Mouse (Mus musculus) midbrain, embryonic 11.5 days (tissue): ENCODE measurements around the gene Pygb. TPM values are rescaled to one million over a fixed set of nuclear protein-coding genes. Genes with fewer than 3 reads are reported as not detected.

ENCODE experiments used
- ATAC-seq: fragments of 200-750 bp; cut with Nextera tagmentation; 2 replicates; pipeline ENCODE4 v1.8.0; 2017; ENCODE audit warnings: moderate TSS enrichment, moderate library complexity; ENCODE audit not compliant: low FRiP score
- DNase-seq: peaks from one replicate; pipeline ENCODE4 v3.0.0; 2015; ENCODE audit warnings: low spot score; ENCODE audit errors: missing footprints
- H3K27ac ChIP-seq: fragments of 300-500 bp; sonication (generic); 2 replicates; pipeline ENCODE4 v1.5.1; 2014; ENCODE audit warnings: low read depth, low read length
- H3K27me3 ChIP-seq: fragments of 300-500 bp; sonication (generic); 2 replicates; pipeline ENCODE4 v1.6.1; 2014; ENCODE audit warnings: mild to moderate bottlenecking, low read length, moderate library complexity, mixed read lengths; ENCODE audit not compliant: control insufficient read depth, insufficient read depth
- H3K36me3 ChIP-seq: fragments of 300-500 bp; sonication (generic); 2 replicates; pipeline ENCODE4 v1.6.1; 2014; ENCODE audit warnings: mild to moderate bottlenecking, low read length, moderate library complexity, mixed read lengths; ENCODE audit not compliant: control insufficient read depth, insufficient read depth
- H3K4me1 ChIP-seq: fragments of 300-500 bp; sonication (generic); 2 replicates; pipeline ENCODE4 v1.6.1; 2014; ENCODE audit warnings: low read length; ENCODE audit not compliant: control insufficient read depth, insufficient read depth
- H3K4me2 ChIP-seq: fragments of 300-500 bp; sonication (generic); 2 replicates; pipeline ENCODE4 v1.6.1; 2014; ENCODE audit warnings: mild to moderate bottlenecking, moderate library complexity
- H3K4me3 ChIP-seq: fragments of 300-500 bp; sonication (generic); 2 replicates; pipeline ENCODE4 v1.5.1; 2014; ENCODE audit warnings: low read depth, low read length
- H3K9ac ChIP-seq: fragments of 300-500 bp; sonication (generic); 2 replicates; pipeline ENCODE4 v1.6.1; 2014; ENCODE audit warnings: low read length
- H3K9me3 ChIP-seq: fragments of 300-500 bp; sonication (generic); 2 replicates; pipeline ENCODE4 v1.6.1; 2016; ENCODE audit warnings: low read length; ENCODE audit not compliant: control insufficient read depth
- WGBS: fragments of 180-500 bp; shearing (Covaris S2); extraction: QIAGEN DNeasy Blood & Tissue Kit; methylation state at CpG from one replicate; pipeline ENCODE4 v1.1.7; 2014; 5-methylcytosine and 5-hydroxymethylcytosine counted together
- polyA plus RNA-seq: library from polyadenylated mRNA; unstranded; fragments of >200 nt; fragmentation: Nextera tagmentation; extraction: Ambion mirVana; gene quantifications from 2 replicates; pipeline ENCODE4 v1.2.1, GENCODE M21; 2014

The Pygb gene
- polyA plus RNA-seq, 1 experiment from 2014 or later: 39.1 TPM

GRCm38 (mm10) chr2:150755016-150755415 lies 31.5 kb upstream of the Pygb start:
- Histone ChIP-seq H3K4me1 (no peaks in the 10 kb centered on the region), H3K9ac (no peak overlapping the region), H3K4me2 (no peak overlapping the region), H3K9me3 (no peaks in the 10 kb centered on the region), H3K27ac (no peak overlapping the region), H3K4me3 (no peak overlapping the region), H3K36me3 (no peaks in the 10 kb centered on the region), H3K27me3 (no peaks in the 10 kb centered on the region)
- 95% methylated on average over 3 of the region's 3 CpGs for WGBS
- ATAC-seq: no peak
- peak; percentile 31 for DNase-seq

GRCm38 (mm10) chr2:150761476-150761875 lies 25.1 kb upstream of the Pygb start:
- no peak overlapping the region for H3K4me3 ChIP-seq
- H3K4me2 ChIP-seq: no peak overlapping the region
- no peaks in the 10 kb centered on the region for H3K9me3 ChIP-seq
- H3K9ac ChIP-seq: no peak overlapping the region
- ATAC-seq (no peak), DNase-seq (no peak)
- no peaks in the 10 kb centered on the region for H3K4me1 ChIP-seq
- H3K27ac ChIP-seq: no peak overlapping the region
- WGBS: 81% methylated on average over 7 of the region's 7 CpGs
- H3K36me3 ChIP-seq: no peaks in the 10 kb centered on the region
- H3K27me3 ChIP-seq: no peaks in the 10 kb centered on the region

- ATAC-seq (no peak), DNase-seq (no peak)
- H3K9me3 ChIP-seq: no peaks in the 10 kb centered on the region
- H3K27ac ChIP-seq: no peak overlapping the region
- H3K4me1 ChIP-seq: no peaks in the 10 kb centered on the region
- 87% methylated on average over 2 of the region's 2 CpGs for WGBS
- no peak overlapping the region for H3K9ac ChIP-seq
- H3K27me3 ChIP-seq: no peaks in the 10 kb centered on the region
- H3K4me3 ChIP-seq: no peak overlapping the region
- H3K36me3 ChIP-seq: no peaks in the 10 kb centered on the region
- no peak overlapping the region for H3K4me2 ChIP-seq
Measured at GRCm38 (mm10) chr2:150765619-150766018, 20.9 kb upstream of the Pygb start.

- no peaks in the 10 kb centered on the region for H3K9me3 ChIP-seq
- WGBS: 87% methylated on average over 4 of the region's 4 CpGs
- no peak overlapping the region for H3K27ac ChIP-seq
- no peak overlapping the region for H3K4me3 ChIP-seq
- no peaks in the 10 kb centered on the region for H3K4me1 ChIP-seq
- ATAC-seq (no peak), DNase-seq (peak; percentile 2)
- H3K27me3 ChIP-seq: no peaks in the 10 kb centered on the region
- no peak overlapping the region for H3K4me2 ChIP-seq
- H3K9ac ChIP-seq: no peak overlapping the region
- H3K36me3 ChIP-seq: no peaks in the 10 kb centered on the region
Measured at GRCm38 (mm10) chr2:150766083-150766862, 20.3 kb upstream of the Pygb start.

GRCm38 (mm10) chr2:150768678-150769077 lies 17.9 kb upstream of the Pygb start:
- Histone ChIP-seq H3K4me3 (no peak overlapping the region), H3K27me3 (no peaks in the 10 kb centered on the region), H3K36me3 (no peaks in the 10 kb centered on the region), H3K4me2 (no peak overlapping the region), H3K9me3 (no peaks in the 10 kb centered on the region), H3K9ac (no peak overlapping the region), H3K27ac (no peak overlapping the region), H3K4me1 (no peaks in the 10 kb centered on the region)
- DNase-seq: no peak
- ATAC-seq: no peak
- 100% methylated on average over 1 of the region's 1 CpGs for WGBS

- no peak overlapping the region for H3K27ac ChIP-seq
- H3K4me3 ChIP-seq: no peak overlapping the region
- H3K9me3 ChIP-seq: no peaks in the 10 kb centered on the region
- H3K9ac ChIP-seq: no peak overlapping the region
- 80% methylated on average over 1 of the region's 1 CpGs for WGBS
- H3K27me3 ChIP-seq: no peaks in the 10 kb centered on the region
- no peak overlapping the region for H3K4me2 ChIP-seq
- H3K36me3 ChIP-seq: no peaks in the 10 kb centered on the region
- DNase-seq: peak; percentile 60
- no peak for ATAC-seq
- H3K4me1 ChIP-seq: no peaks in the 10 kb centered on the region
Measured at GRCm38 (mm10) chr2:150770747-150771146, 15.8 kb upstream of the Pygb start.

- H3K27ac ChIP-seq: no peak overlapping the region
- H3K36me3 ChIP-seq: no peaks in the 10 kb centered on the region
- H3K4me1 ChIP-seq: no peaks in the 10 kb centered on the region
- 86% methylated on average over 6 of the region's 6 CpGs for WGBS
- H3K4me2 ChIP-seq: no peak overlapping the region
- ATAC-seq (no peak), DNase-seq (peak; percentile 65)
- H3K9me3 ChIP-seq: no peaks in the 10 kb centered on the region
- no peak overlapping the region for H3K4me3 ChIP-seq
- no peaks in the 10 kb centered on the region for H3K27me3 ChIP-seq
- H3K9ac ChIP-seq: no peak overlapping the region
Measured at GRCm38 (mm10) chr2:150771169-150771568, 15.4 kb upstream of the Pygb start.

- Histone ChIP-seq H3K36me3 (no peaks in the 10 kb centered on the region), H3K27ac (no peak overlapping the region), H3K4me2 (no peak overlapping the region), H3K4me1 (no peaks in the 10 kb centered on the region), H3K9me3 (no peaks in the 10 kb centered on the region), H3K27me3 (no peaks in the 10 kb centered on the region), H3K4me3 (no peak overlapping the region), H3K9ac (no peak overlapping the region)
- ATAC-seq (no peak), DNase-seq (no peak)
- WGBS: 92% methylated on average over 8 of the region's 8 CpGs
Measured at GRCm38 (mm10) chr2:150771996-150772395, 14.5 kb upstream of the Pygb start.

- H3K36me3 ChIP-seq: no peaks in the 10 kb centered on the region
- ATAC-seq (no peak), DNase-seq (peak; percentile 44)
- H3K9ac ChIP-seq: no peak overlapping the region
- no peaks in the 10 kb centered on the region for H3K27me3 ChIP-seq
- 84% methylated on average over 10 of the region's 10 CpGs for WGBS
- no peaks in the 10 kb centered on the region for H3K4me1 ChIP-seq
- H3K27ac ChIP-seq: no peak overlapping the region
- no peak overlapping the region for H3K4me2 ChIP-seq
- H3K9me3 ChIP-seq: no peaks in the 10 kb centered on the region
- no peak overlapping the region for H3K4me3 ChIP-seq
Measured at GRCm38 (mm10) chr2:150772466-150773119, 13.9 kb upstream of the Pygb start.
